Mouse (Mus musculus) heart, postnatal 0 days (tissue): ENCODE data around the gene Etnk2. TPM values are rescaled to one million over a fixed set of nuclear protein-coding genes. Genes with fewer than 3 reads are reported as not detected.

Experiments
- ATAC-seq: fragments of 200-750 bp; cut with Nextera tagmentation; 2 replicates; pipeline ENCODE4 v1.8.0; 2017; ENCODE audit warnings: low read depth, moderate number of reproducible peaks, moderate library complexity; ENCODE audit not compliant: insufficient read depth
- DNase-seq: peaks from one replicate; pipeline ENCODE4 v3.0.0-alpha.2; 2016; ENCODE audit warnings: low spot score
- H3K27ac ChIP-seq: fragments of 300-500 bp; sonication (generic); 2 replicates; pipeline ENCODE4 v1.5.1; 2014; ENCODE audit warnings: low read depth, mild to moderate bottlenecking
- H3K27me3 ChIP-seq: fragments of 300-500 bp; sonication (generic); 2 replicates; pipeline ENCODE4 v1.6.1; 2014; ENCODE audit warnings: low read length, mixed read lengths; ENCODE audit not compliant: control insufficient read depth, insufficient read depth
- H3K36me3 ChIP-seq: fragments of 300-500 bp; sonication (generic); replicated peaks from 2 replicates; pipeline ENCODE4 v1.6.1; 2014; ENCODE audit warnings: low read length, mixed read lengths; ENCODE audit not compliant: control insufficient read depth, insufficient read depth
- H3K4me1 ChIP-seq: fragments of 300-500 bp; sonication (generic); 2 replicates; pipeline ENCODE4 v1.6.1; 2014; ENCODE audit warnings: antibody characterized with exemption; ENCODE audit not compliant: control insufficient read depth, insufficient read depth
- H3K4me2 ChIP-seq: fragments of 300-500 bp; sonication (generic); 2 replicates; pipeline ENCODE4 v1.6.1; 2014; ENCODE audit warnings: low read depth, mild to moderate bottlenecking, low read length, moderate library complexity
- H3K4me3 ChIP-seq: fragments of 300-500 bp; sonication (generic); 2 replicates; pipeline ENCODE4 v1.5.1; 2014; ENCODE audit warnings: low read depth, low read length
- H3K9ac ChIP-seq: fragments of 300-500 bp; sonication (generic); replicated peaks from 2 replicates; pipeline ENCODE4 v1.6.1; 2014; ENCODE audit warnings: low read depth, low read length, mixed read lengths
- H3K9me3 ChIP-seq: fragments of 300-500 bp; sonication (generic); replicated peaks from 2 replicates; pipeline ENCODE4 v1.6.1; 2016; ENCODE audit warnings: low read length; ENCODE audit not compliant: control insufficient read depth
- CTCF ChIP-seq: IDR thresholded peaks from 2 replicates; pipeline ENCODE4 v1.5.1; 2016; ENCODE audit warnings: antibody characterized with exemption, control low read depth, low read depth
- EP300 ChIP-seq: IDR thresholded peaks from 2 replicates; pipeline ENCODE4 v1.6.1; 2016; ENCODE audit warnings: antibody characterized with exemption, low read depth
- WGBS: fragments of 180-500 bp; shearing (Covaris S2); extraction: QIAGEN DNeasy Blood & Tissue Kit; methylation state at CpG from one replicate; pipeline ENCODE4 v1.1.7; 2014; 5-methylcytosine and 5-hydroxymethylcytosine counted together
- polyA plus RNA-seq: library from polyadenylated mRNA; unstranded; fragments of >200 nt; fragmentation: Nextera tagmentation; extraction: Ambion mirVana; gene quantifications from 2 replicates; pipeline ENCODE4 v1.2.1, GENCODE M21; 2015
- total RNA-seq: library from RNA; depleted of rRNA; stranded (reverse); fragments of >200 nt; gene quantifications from 2 replicates; pipeline ENCODE4 v1.2.3, GENCODE M21; 2014; ENCODE audit warnings: low replicate concordance

The Etnk2 gene
- total and polyA plus RNA-seq, 2 experiments from 2014 or later = 0.31 to 0.97 TPM

DNA sequence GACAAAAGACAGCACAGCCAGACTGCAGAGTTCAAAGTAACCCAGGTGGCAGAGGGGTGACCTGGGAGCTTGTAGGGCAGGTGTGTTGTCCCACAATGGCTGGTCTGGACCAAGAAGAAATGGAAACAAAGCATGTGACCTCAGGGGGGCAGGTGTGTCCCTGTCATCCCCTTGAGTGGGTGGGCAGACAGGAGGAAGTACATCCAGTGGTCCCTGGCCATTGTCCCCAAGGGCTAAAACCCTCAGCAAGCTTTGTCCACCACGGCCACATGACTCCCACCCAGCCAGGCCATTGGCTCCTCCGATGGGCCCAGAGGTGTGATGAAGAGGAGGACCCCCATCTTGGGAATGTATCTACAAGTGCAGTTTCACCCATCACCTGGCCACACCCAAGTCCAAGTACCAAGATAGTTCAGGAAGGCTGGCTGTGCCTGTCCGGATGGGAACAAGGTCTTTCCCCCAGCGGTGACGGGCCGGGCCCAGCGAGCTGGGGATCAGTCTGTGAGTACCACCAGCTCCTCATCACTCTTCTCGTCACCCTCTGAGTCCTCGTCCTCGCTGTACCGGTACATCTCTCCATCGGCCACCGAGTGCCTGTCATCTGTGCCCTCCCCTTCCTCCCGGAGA is 19.9 kb downstream of the Etnk2 start:
- Histone ChIP-seq H3K4me1 (0 out of 2 replicates have a peak, but pooled peaks cover 5% of the 10 kb centered on the region), H3K36me3 (peaks cover 8% of the 10 kb centered on the region; the same call in 1 of the 2 replicates), H3K4me3 (no peak overlapping the region), H3K4me2 (no peak overlapping the region), H3K9ac (no peak overlapping the region), H3K9me3 (no peaks in the 10 kb centered on the region), H3K27me3 (no peaks in the 10 kb centered on the region), H3K27ac (no peak overlapping the region)
- 90% methylated on average over 14 of the region's 14 CpGs for WGBS
- ATAC-seq (no peak), DNase-seq (no peak)
- TF ChIP-seq CTCF = no peak
- no peak for TF ChIP-seq EP300

DNA sequence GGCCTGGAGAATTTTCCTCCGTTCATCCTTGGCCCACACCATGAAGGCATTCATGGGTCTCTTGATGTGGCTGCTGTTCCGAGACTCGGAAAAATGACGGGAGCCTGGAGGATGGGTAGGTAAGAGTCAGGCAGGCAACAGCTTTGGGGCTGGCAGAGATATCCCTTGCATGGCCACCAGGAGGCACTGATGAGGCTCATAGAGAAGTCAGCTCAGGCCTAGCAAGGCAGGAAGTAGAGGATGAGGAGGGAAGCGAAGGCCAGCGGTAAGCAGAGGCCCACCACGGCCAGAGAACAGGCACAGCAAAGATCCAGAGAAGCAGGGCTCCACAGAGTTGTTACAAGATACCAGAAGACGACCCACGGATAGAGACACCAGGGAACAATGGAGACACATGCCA is 22.1 kb downstream of the Etnk2 start:
- H3K27me3 ChIP-seq = no peaks in the 10 kb centered on the region
- 33% methylated on average over 9 of the region's 9 CpGs for WGBS
- TF ChIP-seq EP300 (no peak), CTCF (peak; percentile 86)
- H3K36me3 ChIP-seq = peaks cover 17% of the 10 kb centered on the region
- peak; percentile 53 for DNase-seq
- H3K27ac ChIP-seq = 0 out of 2 replicates have a peak overlapping the region, but pooled peaks have one; percentile 30
- 0 out of 2 replicates have a peak, but pooled peaks cover 5% of the 10 kb centered on the region for H3K4me1 ChIP-seq
- H3K9ac ChIP-seq = no peak overlapping the region
- no peaks in the 10 kb centered on the region for H3K9me3 ChIP-seq
- H3K4me3 ChIP-seq = no peak overlapping the region
- peak; percentile 37; the same call in 1 of the 2 replicates for ATAC-seq
- peak overlapping the region; percentile 22; the same call in 1 of the 2 replicates for H3K4me2 ChIP-seq

DNA sequence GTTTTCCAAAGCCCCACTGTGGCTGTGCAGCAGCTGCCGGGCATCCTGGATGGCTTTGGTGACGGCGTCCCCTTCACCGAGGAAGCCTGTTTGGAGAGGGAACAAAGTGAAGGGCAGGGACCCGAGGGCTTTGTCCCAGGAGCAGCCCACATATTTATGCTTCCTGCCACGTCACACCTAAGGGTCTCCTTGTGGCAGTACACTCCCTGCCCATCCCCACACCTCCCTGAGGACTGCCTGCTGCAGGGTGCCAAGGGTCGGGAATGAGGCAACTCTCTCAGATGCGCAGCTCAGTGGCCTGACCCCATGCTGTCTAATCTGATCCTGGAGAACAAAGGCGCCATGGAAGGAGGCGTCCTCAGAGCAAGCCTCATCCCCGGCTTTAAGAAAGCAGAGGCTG is 22.8 kb downstream of the Etnk2 start:
- Histone ChIP-seq H3K27me3 (no peaks in the 10 kb centered on the region), H3K4me2 (no peak overlapping the region), H3K27ac (no peak overlapping the region), H3K4me1 (0 out of 2 replicates have a peak, but pooled peaks cover 5% of the 10 kb centered on the region), H3K9ac (no peak overlapping the region), H3K36me3 (peaks cover 22% of the 10 kb centered on the region), H3K9me3 (no peaks in the 10 kb centered on the region), H3K4me3 (no peak overlapping the region)
- TF ChIP-seq CTCF (no peak), EP300 (no peak)
- WGBS = 75% methylated on average over 11 of the region's 11 CpGs
- ATAC-seq (no peak), DNase-seq (no peak)

DNA sequence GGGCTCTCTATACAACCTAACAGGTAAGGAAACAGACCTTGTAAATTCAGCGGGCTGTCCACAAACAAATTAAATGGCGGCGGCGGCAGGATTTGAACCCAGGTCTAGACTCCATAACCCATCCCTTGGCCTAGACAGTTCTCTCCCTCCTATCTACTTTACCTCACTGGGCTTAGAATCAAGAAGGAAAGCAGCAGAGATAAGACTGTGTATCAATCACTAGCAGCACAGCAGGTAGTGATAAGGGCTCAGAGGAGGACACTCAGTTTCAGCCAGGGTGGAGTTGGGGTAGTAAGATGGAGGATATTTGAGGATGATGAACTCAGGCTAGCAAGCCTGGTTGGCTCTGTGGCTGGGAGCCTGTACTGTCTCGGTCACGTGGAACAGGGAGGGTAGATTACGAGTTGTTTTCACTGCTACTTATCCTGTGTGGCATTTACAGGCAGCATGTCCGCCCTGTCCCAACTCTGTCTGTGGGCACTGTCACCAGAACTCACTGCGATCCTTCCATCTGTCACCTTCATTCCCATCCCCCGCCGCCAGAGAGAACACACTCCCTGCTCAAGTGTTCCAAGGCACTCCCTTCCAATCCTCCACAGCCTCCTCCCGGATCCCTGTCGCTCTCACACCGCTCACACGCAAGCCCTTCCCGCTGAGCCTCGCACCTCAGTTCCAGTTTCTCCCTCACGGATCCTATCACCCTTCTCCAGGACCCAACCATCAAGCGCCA is 24.3 kb downstream of the Etnk2 start:
- Histone ChIP-seq H3K9ac (no peak overlapping the region), H3K27me3 (no peaks in the 10 kb centered on the region), H3K27ac (no peak overlapping the region), H3K4me1 (0 out of 2 replicates have a peak, but pooled peaks cover 5% of the 10 kb centered on the region), H3K36me3 (peaks cover 35% of the 10 kb centered on the region), H3K4me3 (no peak overlapping the region), H3K9me3 (no peaks in the 10 kb centered on the region), H3K4me2 (no peak overlapping the region)
- TF ChIP-seq CTCF (no peak), EP300 (no peak)
- DNase-seq (no peak), ATAC-seq (no peak)
- 44% methylated on average over 19 of the region's 19 CpGs for WGBS

DNA sequence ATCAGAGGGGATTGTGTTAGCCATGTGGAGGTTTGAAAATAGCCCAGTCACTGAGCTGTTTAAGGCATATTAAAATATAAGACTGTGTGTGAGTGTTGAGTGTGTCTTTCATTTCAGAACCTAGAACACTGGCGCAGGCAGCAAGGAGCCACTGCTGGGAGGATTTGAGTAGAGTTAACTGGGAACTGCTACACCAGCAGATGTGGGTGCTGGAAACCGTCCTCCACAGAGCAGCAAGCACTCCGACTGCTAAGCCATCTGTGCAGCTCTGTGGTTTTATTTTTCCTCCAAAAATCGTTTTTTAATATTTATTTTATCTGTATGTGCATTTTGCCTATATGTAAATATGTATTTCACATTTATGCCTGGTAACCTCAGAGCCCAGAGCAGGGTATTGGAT is 31.3 kb downstream of the Etnk2 start:
- peaks cover 25% of the 10 kb centered on the region for H3K36me3 ChIP-seq
- H3K9ac ChIP-seq = no peak overlapping the region
- H3K27me3 ChIP-seq = no peaks in the 10 kb centered on the region
- TF ChIP-seq EP300 = no peak
- no peak for TF ChIP-seq CTCF
- H3K4me2 ChIP-seq = no peak overlapping the region
- H3K9me3 ChIP-seq = no peaks in the 10 kb centered on the region
- no peak for DNase-seq
- H3K4me1 ChIP-seq = peaks cover 4% of the 10 kb centered on the region; the same call in 1 of the 2 replicates
- H3K4me3 ChIP-seq = no peak overlapping the region
- no peak overlapping the region for H3K27ac ChIP-seq
- 67% methylated on average over 4 of the region's 4 CpGs for WGBS
- no peak for ATAC-seq
